Mouse (Mus musculus) embryo, embryonic 10.5 days (tissue): ENCODE measurements at regions not wholly inside any gene's neighbourhood (a gene's known extent, or its start where the extent isn't known, plus 50 kb on each side); places are given as distances from the start of the nearest gene placed in this dataset.
"Not testable (repeated sequence)": the region's sequence is repeated elsewhere in the genome, so short reads cannot be mapped to it uniquely, and the experiment has no call there.

Experiments
- DNase-seq: peaks from one replicate; pipeline ENCODE4 v3.0.0-alpha.2; 2015; ENCODE audit warnings: low spot score

DNA sequence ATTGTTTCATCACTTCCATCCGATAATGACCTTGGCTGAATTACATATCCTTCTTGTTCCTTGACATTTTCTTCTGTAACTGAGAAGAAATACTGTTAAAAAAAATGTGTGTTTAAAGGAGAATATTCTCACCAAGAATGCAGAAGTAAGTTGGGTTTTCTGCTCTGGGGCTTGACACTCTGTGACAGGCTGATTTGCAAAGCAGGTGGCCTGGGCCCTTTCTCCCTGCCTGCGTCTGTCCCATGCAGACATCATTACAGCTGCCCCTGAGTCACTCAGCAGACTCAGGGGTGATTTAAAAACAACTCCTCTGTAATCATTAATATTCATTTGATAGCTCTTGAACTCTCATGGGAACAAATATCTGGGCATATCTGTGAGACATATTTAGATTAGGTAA lies 229.4 kb upstream of the Synpr start:
- no peak for DNase-seq

DNA sequence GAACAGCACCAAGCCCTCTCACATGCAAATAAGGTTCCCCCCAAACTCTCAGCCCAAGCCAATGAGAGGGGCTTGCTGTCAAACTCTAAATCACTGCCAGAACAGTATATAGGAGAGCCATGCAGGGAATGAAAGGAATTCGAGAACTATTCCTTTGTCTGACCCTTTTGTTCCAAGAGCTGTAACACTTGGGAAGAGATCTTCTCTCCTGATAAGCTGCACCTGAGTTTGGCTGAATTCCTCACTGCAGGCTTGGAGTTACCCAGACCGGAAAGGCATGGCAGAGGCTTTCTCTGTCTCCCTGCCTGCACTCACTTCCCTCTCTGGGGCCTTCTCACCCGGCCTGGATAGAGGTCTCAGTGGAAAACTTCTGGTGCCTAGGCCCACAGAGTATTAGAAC lies 219.7 kb upstream of the Cadps start:
- not testable (repeated sequence) for DNase-seq

DNA sequence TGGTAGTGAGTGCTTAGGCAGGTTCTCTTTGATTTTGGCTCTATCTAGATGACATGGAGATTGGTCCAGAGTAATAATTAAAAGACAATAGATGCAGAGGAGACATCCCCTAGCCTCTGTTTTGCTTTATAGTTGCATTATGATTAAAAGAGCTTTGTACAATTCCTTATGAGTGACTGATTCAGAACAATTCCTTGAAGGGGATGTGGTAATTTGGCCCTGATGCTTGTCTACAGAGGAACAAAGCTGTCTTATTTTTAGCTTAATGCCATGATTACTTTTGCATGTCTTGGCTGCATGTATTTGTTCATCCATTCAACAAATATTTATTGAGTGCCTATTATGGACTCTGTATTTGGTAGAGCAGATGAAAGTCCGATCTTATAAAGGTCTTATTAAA lies 218.9 kb upstream of the Cadps start:
- no peak for DNase-seq

DNA sequence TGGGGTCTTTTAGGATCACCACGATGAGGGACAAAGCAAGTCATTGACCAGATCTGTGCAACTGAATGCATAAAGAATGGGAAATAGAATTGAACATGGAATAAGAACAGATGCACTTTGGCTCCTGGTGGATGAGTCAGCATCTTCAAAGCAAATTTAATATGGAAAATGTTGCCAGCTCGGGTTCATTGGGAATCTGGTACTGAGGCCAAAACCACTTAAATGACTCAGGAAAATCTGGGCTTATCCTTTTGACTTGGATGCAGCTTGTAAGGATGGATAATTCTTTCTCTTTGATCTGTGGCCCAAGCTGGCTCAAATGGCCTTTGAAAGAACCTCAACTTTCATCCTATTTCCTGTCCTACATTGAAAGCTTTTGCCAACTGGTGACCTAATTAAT lies 217.3 kb upstream of the Cadps start:
- DNase-seq: no peak

DNA sequence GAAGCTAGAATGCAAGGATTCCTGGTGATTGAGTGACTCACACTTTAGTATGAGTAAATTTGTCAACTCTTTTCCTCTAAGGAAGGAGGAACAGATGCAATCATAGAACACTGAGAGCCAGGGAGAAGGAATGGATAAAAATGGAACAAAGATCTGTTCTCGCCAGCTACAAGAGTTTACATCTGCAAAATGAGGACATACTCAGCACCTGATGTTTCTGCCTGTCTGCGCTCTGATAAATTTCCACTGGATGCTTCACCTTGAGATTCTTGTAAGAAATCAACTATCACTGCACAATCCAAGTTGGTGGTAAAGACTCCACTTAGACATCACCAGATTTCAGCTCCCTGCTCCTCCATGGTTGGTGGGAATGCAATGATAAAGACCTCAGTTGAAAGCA lies 214.5 kb upstream of the Cadps start:
- no peak for DNase-seq

DNA sequence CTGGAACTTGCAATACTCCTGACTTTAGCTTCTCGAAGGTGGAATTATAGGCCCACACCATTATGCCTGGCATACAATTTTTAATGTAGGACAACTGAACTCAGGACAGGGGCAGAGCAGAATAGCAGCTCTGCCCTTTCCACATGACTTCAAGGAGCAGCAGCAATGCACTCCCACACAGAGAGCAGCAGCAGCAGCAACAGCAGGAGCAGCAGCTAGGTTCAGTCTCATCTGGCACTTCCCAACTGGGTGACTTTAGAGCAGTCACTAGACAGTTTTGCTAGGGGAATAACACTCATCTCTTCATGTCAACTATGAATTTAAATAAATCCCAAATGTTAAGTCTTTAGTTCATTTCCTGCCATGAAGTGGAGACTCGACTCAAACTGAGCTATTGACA lies 206.9 kb upstream of the Cadps start:
- no peak for DNase-seq

DNA sequence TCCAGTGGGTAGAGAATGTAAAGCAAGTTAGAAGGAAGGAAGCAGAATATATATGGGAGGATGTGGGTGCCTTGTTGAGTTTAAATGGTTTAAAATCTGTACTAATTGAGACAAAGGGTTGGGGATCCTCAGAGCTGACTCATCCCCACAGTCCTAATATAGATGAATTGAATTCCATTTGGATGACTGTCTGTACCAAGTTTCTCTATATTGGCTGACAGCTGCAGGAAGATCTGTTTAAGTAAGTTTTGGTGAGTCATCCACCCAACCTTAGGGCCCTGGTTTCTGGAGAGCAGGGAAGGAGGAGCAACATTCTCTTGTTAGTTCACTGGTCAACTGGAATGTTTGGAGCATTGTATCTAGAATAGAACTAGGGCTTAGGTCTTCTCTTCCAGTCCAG lies 199.9 kb upstream of the Cadps start:
- DNase-seq: no peak

DNA sequence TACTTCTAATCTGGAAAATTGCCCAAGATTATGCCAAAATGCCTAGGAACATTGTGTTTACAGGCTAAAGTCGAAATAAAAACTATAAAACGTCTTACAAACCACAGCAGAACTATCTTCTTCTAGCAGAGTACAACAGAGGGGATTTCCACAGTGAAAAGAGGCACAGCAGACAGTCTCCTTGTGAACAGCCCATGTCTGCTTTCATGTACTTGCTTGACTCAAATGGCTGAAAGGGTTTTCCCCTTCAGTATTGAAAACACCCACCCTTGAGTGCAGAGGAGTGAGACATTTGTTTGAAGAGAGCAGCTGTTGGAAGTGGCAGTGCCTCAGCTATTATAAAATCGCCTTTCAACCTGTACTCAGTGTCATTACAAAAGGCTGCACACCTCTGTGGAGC lies 188.2 kb upstream of the Cadps start:
- DNase-seq: no peak

DNA sequence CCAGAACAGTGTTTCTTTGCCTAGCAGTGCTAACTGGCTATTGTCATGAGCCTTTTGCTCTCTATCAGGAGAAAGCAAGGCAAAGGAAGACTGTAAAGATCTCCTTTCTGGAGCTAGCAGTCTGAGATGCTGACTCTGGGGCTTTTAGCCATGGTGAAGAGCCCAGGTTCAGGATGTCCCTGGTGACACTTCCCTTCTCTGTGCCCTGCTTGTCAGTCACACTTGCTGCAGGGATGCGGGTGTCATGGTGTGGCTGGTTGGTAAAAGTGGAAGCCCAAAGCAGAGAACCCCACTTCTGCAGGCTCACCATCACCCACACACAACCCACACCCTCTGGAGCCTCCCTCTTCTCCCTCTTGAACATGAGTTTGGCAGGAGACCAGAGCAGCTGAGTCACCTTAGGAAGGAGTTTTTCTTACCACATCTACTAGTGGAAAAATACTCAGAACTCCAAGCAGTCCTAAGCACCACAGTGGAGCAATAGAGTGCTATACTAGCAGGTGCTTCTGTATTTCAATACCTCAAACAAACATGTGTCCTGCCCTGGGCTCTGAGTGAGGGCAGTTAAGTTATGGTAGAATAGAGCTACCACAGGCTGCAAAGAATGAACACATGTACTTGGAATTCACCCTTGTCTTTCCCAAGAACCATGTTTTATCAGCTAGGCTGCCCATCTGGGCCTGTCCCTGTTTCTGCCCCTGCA lies 178.3 kb upstream of the Cadps start:
- DNase-seq: no peak

DNA sequence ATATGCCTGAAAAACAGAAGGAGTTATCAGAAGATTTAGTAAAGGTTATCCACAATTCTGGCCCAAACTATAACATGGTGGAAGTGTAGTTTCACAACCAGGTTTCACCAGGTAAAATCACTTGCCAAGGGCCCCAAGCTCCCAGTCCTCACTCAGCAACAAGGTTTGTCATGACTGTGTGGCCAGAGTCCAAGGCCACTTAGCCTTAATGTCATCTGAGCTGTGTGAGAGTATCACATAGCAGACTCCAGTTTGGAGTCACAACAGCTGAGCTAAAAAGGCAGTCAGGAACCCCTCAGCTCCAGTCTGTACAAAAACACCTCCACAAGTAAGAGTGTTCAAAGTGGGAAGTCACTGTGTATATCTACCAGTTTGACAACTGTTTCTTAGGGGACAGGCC lies 156.5 kb upstream of the Cadps start:
- DNase-seq: no peak

DNA sequence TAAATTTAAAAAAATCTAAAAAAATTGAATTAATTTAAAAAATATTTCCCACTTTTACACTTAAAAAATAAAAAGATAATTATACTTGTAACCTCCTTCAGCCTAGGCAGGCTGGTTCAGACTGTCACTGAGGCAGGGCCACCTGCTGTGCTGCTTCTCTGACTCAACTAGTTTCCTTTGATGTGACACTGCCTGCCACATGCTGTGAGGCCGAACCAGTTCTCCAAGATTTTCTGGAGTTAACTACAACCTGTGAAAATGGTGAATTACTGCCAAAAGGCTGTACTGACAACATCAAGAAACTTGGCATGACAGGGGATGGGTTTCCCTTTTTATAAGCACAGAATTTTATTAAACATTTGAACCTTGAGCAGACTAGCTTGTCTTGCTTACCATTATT lies 143.6 kb upstream of the Cadps start:
- no peak for DNase-seq

DNA sequence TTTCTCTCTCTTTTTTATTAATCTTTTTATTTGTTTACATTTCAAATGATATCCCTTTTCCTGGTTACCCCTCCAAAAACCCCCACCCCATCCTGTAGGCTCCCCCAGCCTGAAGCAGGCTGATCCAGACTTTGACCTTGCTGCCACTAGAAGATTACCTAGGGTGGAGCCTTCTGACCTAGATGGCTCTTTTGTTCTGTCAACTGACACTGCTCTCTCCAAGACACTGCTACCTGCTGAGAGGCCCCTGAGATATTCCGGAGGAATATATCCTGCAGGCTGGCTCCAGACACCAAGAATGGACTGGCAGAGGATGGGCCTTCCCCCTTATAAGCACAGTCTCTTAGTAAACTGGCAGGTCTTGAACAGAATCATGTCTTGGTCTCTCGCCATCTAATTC lies 135.0 kb upstream of the Cadps start:
- not testable (repeated sequence) for DNase-seq

DNA sequence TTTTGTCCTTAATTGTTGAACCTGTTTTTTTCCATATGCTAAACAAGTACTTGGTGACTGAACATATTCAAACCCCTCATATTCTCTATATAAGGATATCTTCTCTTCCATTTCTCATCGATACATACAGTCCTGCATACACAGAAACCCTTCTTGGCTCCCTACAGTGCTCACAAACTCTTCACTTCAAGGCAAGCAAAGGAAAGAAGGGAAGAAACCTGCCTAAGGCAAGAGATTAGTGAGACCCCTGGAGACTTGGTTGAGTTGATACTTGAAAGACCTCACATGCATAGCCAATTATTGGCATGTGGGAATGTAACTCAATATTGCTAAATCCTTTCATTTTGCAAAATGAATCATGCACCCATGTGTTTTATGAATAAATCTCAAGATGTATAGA lies 128.0 kb upstream of the Cadps start:
- DNase-seq: no peak

DNA sequence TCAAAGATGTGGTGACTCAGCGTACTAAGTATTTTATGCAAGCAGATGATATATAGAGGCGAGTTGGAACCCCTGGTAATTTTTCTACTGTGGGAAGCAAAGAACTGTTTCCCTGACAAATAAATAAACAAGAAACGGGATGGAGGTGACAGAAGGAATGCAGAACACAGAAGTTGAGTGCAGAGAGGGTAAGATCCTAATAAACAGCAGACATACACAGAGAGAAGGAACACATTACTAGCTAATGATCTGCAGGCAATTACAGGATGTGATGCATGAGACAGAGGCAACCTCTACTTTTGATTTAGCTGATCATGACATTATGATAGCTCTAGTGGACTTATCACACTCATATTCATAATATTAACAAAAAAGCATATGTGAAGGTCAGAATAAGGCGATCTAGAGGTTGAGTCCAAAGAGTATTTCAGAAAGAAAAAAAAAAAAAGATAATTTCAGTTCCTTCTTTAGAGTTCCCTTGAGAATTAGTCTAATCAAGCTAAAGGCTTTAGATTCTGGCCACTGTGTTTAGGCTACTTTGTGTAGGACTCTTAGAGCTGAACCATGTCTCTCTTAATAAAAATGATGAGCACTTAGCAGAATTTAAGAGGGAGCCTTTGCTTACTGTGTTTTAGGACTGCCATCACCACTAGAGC lies 115.9 kb upstream of the Cadps start:
- DNase-seq: no peak

DNA sequence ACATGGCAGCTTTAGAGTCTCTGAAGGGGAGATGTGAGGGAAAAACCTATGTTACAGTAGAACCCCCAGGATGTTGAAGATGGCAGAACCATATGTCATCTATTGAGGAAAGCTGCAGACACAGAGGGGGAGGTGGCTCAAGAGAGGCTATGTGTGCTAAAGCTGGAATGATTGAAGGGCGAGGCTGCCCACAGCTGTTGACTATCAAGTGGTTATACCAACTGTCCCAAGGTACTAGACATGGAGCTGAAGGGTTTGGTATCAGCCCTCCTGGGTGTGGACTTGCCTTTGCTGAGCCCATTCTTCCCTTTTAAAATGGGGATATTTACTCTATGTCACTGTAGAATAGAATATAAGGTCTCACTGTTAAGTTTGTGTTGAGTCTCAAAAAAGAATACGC lies 113.5 kb upstream of the Cadps start:
- no peak for DNase-seq

DNA sequence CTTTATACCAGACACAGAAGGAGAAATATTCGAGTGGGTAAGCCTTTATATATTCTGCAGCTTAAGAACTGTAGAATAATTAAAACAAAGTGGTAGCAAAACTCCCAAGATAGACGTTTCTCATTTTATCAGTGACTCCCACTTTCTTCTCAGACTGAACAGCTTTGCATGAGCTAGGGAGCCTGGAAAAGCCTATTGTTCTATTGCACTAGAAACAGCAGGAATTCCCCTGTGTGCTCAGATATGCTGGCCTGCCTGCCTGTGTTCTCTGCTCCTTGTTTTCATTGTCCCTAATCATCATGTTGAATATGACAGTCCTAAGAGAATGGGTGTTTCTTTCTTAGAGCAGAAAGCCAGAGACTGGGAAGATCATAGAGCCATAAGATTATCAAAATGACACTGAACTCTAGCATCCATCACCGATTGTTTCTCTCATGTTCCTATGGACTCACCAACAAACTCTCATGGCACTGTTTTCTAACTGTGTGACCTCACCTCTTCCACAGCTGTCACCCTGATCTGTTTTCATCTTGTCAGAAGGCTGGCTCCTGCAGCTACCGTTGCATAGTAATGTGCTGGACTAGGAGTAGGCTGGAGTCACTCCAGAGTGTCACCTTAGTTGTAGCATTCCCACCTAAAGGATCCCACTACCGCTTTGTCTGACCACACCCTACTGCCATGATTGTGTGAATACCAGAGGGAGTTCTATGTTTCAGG lies 108.9 kb upstream of the Cadps start:
- peak; percentile 2 for DNase-seq

DNA sequence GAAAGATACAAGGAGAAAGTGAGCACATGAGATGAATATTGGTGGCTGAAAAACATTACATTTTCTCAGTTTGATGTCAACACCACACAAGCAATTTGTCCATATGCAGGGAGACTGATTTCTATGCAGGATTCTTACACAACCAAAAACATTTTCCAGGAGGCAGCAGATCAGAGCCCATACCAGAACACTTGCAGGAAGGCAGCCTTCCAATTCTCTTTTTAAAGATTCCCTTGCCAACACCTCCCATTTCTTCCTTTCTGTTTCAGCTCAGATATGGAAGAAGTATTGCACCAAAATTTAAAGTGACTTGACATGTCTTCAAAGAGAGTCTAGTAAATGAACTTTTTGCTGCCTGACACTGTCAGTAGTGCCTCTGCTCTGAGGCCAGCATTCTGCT lies 100.7 kb upstream of the Cadps start:
- DNase-seq: no peak

DNA sequence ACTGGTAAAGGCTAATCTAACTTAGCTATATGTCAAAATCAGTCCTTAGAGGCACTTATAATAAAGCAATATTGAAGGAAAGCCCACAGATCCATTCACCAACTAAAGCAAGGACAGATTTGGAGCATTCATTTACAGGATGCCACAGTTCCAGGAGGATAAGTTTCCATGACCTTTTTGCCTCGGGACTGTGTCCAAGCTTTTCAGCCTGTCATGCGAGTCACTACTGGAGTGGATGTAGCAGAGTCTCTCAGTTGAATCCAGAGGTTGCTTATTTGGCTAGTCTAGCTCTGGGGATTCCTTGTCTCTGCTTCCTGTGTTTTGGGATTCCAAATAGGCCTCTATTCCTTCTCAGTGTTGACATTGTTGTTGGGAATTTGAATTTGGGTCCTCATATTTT lies 92.6 kb upstream of the Cadps start:
- DNase-seq: no peak

DNA sequence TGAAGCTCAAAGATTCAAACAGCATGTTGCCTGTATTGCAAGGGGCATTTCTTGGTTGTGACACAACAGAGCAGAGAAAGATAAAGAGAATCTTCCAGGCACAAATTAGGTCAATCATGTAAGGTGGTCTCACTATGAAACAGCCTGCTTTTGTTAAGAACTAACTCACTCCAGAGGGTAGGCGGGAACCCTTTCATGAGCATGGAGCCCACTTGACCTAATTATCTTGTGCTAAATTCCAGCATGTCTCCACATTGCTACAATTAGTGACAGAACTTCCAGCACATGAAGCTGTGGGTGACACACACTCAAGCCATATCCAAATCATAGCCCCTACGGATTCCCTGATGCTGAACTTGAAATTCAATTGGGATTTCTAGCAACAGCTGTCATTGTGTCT lies 91.1 kb upstream of the Cadps start:
- DNase-seq: no peak

DNA sequence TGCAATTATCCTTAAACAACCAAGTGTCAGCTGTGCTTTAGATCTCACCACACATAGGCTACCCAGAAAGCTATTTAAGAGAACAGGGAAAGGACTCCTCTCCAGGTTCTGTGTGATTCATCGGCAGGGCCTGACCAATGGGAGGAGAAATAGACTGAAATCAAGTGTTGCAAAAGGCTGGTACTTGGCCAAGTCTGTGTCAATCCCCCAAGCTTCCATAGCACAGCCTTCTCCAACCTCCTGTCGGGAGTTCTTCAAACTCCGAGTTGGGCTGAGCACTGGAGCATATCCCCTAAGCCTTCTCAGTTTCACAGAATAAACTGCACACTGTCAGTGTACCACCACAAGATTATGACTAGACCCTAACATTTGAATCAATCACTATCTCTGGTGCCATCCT lies 90.5 kb upstream of the Cadps start:
- DNase-seq: no peak

DNA sequence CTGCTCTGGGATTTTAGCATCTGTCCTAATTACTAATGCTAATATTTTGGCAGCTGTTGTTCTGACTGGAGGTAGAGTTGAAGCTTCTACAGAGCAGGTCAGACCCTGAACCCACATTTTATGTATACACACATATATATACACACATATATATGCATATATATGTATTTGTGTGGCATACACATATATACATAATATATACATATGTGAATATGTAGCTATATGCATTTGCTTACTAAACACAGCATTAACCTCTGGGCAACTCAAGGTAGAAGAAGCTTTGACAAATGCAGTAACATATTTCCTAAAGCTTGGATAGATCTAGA lies 54.4 kb upstream of the Cadps start:
- DNase-seq: no peak

DNA sequence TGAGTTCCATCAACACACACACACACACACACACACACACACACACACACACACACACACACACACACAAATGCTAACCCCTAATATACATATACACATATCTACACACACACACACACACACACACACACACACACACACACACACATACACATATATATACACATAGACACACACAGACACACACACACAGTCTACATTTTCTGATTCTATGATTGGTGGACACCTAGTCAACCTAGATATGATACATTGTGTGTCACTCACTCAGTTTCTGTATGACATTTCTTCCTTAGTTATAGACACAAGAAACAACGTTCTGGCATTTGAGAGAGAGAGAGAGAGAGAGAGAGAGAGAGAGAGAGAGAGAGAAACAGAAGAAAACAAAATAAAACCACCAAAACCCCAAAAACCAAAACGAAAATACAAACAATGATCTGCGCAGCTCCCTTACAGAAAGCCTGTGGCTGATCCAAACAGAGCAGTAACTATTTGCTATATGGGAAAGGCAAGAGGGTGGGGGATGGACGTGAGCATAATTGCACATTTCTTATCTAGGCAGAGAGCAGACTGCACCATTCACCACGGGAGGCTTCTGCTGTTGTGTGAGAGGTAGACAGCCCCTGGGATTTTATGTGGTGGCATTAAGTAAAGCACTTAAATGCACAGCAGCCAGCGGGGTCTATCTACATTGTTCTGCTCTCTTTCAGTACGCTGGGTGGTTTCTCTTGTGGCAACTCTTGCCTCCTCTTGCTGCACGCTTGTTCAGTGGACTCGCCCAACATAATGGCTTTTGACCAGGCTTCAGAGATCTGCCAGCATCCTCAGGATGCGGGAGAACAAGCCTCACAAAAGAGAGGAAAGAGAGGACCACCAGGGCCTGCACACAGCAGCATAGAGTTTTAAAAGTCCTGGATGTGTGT lies 53.8 kb upstream of the Cadps start:
- DNase-seq: no peak
